Mouse (Mus musculus): Measurements from ENCODE around the gene Gtf2i. TPM values are rescaled to one million over a fixed set of nuclear protein-coding genes. Genes with fewer than 3 reads are reported as not detected.

Gtf2i gene
- polyA plus RNA-seq, 1 experiment from 2014 or later = 230 TPM

- ATAC-seq = no peak
- POLR2A ChIA-PET = no interaction called here
- in situ Hi-C loops (cut with MboI; ENCODE audit: low pct_unique_long_range_greater_than_20kb) = no loop called here
- DNase-seq (ENCODE audit: low read depth, low spot score) = no peak
- no peaks in the 10 kb centered on the region for H3K27me3 ChIP-seq
- no peak for TF ChIP-seq CTCF (IDR thresholded peaks at IDR 0.05)
- CTCF ChIA-PET = interaction anchor here (1.2 kb wide), 1 partner anchor 8 kb away, joined by 3 read pairs; no protein-coding TSS in a partner anchor
These were observed 78.3 kb downstream of the Gtf2i start for GRCm38 (mm10) chr5:134236241-134236640.

- H3K27me3 ChIP-seq = no peaks in the 10 kb centered on the region
- CTCF ChIA-PET = interaction anchor here (1.3 to 1.4 kb wide), 2 partner anchors 15 to 49 kb away, joined by 3 to 6 read pairs; no protein-coding TSS in a partner anchor
- in situ Hi-C loops (cut with MboI; ENCODE audit: low pct_unique_long_range_greater_than_20kb) = no loop called here
- POLR2A ChIA-PET = no interaction called here
- no peak for DNase-seq (ENCODE audit: low read depth, low spot score)
- ATAC-seq = no peak
- TF ChIP-seq CTCF (IDR thresholded peaks at IDR 0.05) = no peak
These were observed 79.4 kb downstream of the Gtf2i start for GRCm38 (mm10) chr5:134235111-134235510.

- no peak for TF ChIP-seq CTCF (IDR thresholded peaks at IDR 0.05)
- POLR2A ChIA-PET = no interaction called here
- in situ Hi-C loops (cut with MboI; ENCODE audit: low pct_unique_long_range_greater_than_20kb) = no loop called here
- DNase-seq (ENCODE audit: low read depth, low spot score) = no peak
- CTCF ChIA-PET = interaction anchor here (1.3 to 1.4 kb wide), 2 partner anchors 16 to 48 kb away, joined by 3 to 6 read pairs; no protein-coding TSS in a partner anchor
- no peak for ATAC-seq
- no peaks in the 10 kb centered on the region for H3K27me3 ChIP-seq
These were observed 80.4 kb downstream of the Gtf2i start for GRCm38 (mm10) chr5:134234205-134234604.

GRCm38 (mm10) chr5:134233244-134233651, 81.3 kb downstream of the Gtf2i start:
- DNase-seq (ENCODE audit: low read depth, low spot score) (no peak), ATAC-seq (no peak)
- POLR2A ChIA-PET = interaction anchor here (0.7 kb wide), 1 partner anchor 103 kb away, joined by 4 read pairs; no protein-coding TSS in a partner anchor
- no peaks in the 10 kb centered on the region for H3K27me3 ChIP-seq
- CTCF ChIA-PET = no interaction called here
- in situ Hi-C loops (cut with MboI; ENCODE audit: low pct_unique_long_range_greater_than_20kb) = no loop called here
- no peak for TF ChIP-seq CTCF (IDR thresholded peaks at IDR 0.05)

- ATAC-seq = no peak
- no peak for DNase-seq (ENCODE audit: low read depth, low spot score)
- no peaks in the 10 kb centered on the region for H3K27me3 ChIP-seq
- POLR2A ChIA-PET = interaction anchor here (0.7 kb wide), 1 partner anchor 104 kb away, joined by 4 read pairs; no protein-coding TSS in a partner anchor
- in situ Hi-C loops (cut with MboI; ENCODE audit: low pct_unique_long_range_greater_than_20kb) = no loop called here
- CTCF ChIA-PET = no interaction called here
- no peak for TF ChIP-seq CTCF (IDR thresholded peaks at IDR 0.05)
These were observed 82.0 kb downstream of the Gtf2i start for GRCm38 (mm10) chr5:134232568-134232967.

GRCm38 (mm10) chr5:134232111-134232510, 82.4 kb downstream of the Gtf2i start:
- ChIA-PET CTCF (no interaction called here), POLR2A (no interaction called here)
- H3K27me3 ChIP-seq = no peaks in the 10 kb centered on the region
- ATAC-seq (no peak), DNase-seq (ENCODE audit: low read depth, low spot score) (no peak)
- in situ Hi-C loops (cut with MboI; ENCODE audit: low pct_unique_long_range_greater_than_20kb) = no loop called here
- no peak for TF ChIP-seq CTCF (IDR thresholded peaks at IDR 0.05)

GRCm38 (mm10) chr5:134231376-134231775, 83.2 kb downstream of the Gtf2i start:
- in situ Hi-C loops (cut with MboI; ENCODE audit: low pct_unique_long_range_greater_than_20kb) = no loop called here
- POLR2A ChIA-PET = no interaction called here
- no peak for ATAC-seq

GRCm38 (mm10) chr5:134229391-134229790, 85.2 kb downstream of the Gtf2i start, which contains the start of gene Ncf1:
TSS of gene Ncf1 (minus strand) at chr5:134229625.
- POLR2A ChIA-PET = interaction anchor here (0.8 kb wide), 1 partner anchor 10 kb away, joined by 3 read pairs; no protein-coding TSS in a partner anchor
- TF ChIP-seq CTCF (IDR thresholded peaks at IDR 0.05) = no peak
- DNase-seq (ENCODE audit: low read depth, low spot score) = no peak
- CTCF ChIA-PET = no interaction called here
- no peak for ATAC-seq
- H3K27me3 ChIP-seq = no peaks in the 10 kb centered on the region
- in situ Hi-C loops (cut with MboI; ENCODE audit: low pct_unique_long_range_greater_than_20kb) = no loop called here

More at GRCm38 (mm10) chr5:134231376-134231775, 83.2 kb downstream of the Gtf2i start:
- DNase-seq (ENCODE audit: low read depth, low spot score) = no peak
- CTCF ChIA-PET = no interaction called here
- H3K27me3 ChIP-seq = no peaks in the 10 kb centered on the region
- TF ChIP-seq CTCF (IDR thresholded peaks at IDR 0.05) = no peak

GRCm38 (mm10) chr5:134228249-134228638, 86.3 kb downstream of the Gtf2i start:
- ChIA-PET POLR2A (interaction anchor here (0.6 kb wide), 1 partner anchor 23 kb away, joined by 3 read pairs; no protein-coding TSS in a partner anchor), CTCF (interaction anchor here (1.1 kb wide), 1 partner anchor 12 kb away, joined by 4 read pairs; no protein-coding TSS in a partner anchor)
- in situ Hi-C loops (cut with MboI; ENCODE audit: low pct_unique_long_range_greater_than_20kb) = no loop called here
- no peaks in the 10 kb centered on the region for H3K27me3 ChIP-seq
- no peak for ATAC-seq
- no peak for TF ChIP-seq CTCF (IDR thresholded peaks at IDR 0.05)
- no peak for DNase-seq (ENCODE audit: low read depth, low spot score)

GRCm38 (mm10) chr5:134227574-134228248, 86.8 kb downstream of the Gtf2i start:
- POLR2A ChIA-PET = interaction anchor here (0.6 kb wide), 1 partner anchor 23 kb away, joined by 3 read pairs; no protein-coding TSS in a partner anchor
- DNase-seq (ENCODE audit: low read depth, low spot score) = no peak
- no peak for TF ChIP-seq CTCF (IDR thresholded peaks at IDR 0.05)
- CTCF ChIA-PET = interaction anchor here (1.1 kb wide), 1 partner anchor 11 kb away, joined by 4 read pairs; no protein-coding TSS in a partner anchor
- H3K27me3 ChIP-seq = no peaks in the 10 kb centered on the region
- no peak for ATAC-seq
- in situ Hi-C loops (cut with MboI; ENCODE audit: low pct_unique_long_range_greater_than_20kb) = no loop called here

- ChIA-PET CTCF (no interaction called here), POLR2A (no interaction called here)
- no peaks in the 10 kb centered on the region for H3K27me3 ChIP-seq
- DNase-seq (ENCODE audit: low read depth, low spot score) = no peak
- no peak for TF ChIP-seq CTCF (IDR thresholded peaks at IDR 0.05)
- in situ Hi-C loops (cut with MboI; ENCODE audit: low pct_unique_long_range_greater_than_20kb) = no loop called here
- peak; percentile 4 for ATAC-seq
These were observed 87.6 kb downstream of the Gtf2i start for GRCm38 (mm10) chr5:134226946-134227345.
